Mouse (Mus musculus) right cerebral cortex, postnatal 14 days (tissue): Measurements from ENCODE around the gene Ifi27.
"Not testable (repeated sequence)": the region's sequence is repeated elsewhere in the genome, so short reads cannot be mapped to it uniquely, and the experiment has no call there.

Source experiments
- DNase-seq: peaks from one replicate; pipeline ENCODE4 v3.0.0; 2022

Gene Ifi27

DNA sequence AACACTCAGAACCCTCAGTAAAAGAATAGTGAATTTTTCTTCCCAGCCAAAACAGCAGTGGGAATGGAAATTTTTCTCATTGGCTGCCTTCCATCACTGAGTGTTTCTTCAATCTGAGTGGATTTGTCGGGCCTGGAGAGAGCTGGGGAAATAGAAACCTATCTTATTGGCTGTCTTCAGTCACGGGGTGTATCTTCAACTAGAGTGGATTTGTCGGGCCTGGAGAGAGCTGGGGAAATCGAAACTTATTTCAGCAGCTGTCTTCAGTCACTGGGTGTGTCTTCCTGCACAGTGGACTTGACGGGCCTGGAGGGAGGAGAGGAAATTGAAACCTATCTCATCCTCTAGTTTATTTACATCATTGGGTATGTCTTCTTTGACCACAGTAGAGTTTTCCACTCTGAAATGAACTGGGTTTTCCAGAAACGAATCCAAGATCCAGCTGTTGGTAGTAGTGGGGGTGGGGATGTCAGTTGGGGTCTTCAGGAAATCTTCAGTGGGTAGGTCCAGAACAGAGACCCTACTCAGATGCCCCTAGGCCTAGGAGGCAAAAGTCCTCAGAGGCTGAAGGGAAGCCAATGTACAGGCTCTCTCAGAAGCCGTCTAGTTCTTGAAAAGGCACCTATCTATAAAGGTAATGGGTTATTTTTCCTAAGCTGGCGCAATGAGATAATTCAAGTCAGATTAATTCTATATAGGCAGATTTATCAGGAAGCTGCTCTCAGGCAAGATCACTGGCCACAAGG, at the start of gene Ifi27:
Gene Ifi27, plus strand, starts transcription at position 226 of the 746 bp plus-strand sequence.
- DNase-seq: no peak

DNA sequence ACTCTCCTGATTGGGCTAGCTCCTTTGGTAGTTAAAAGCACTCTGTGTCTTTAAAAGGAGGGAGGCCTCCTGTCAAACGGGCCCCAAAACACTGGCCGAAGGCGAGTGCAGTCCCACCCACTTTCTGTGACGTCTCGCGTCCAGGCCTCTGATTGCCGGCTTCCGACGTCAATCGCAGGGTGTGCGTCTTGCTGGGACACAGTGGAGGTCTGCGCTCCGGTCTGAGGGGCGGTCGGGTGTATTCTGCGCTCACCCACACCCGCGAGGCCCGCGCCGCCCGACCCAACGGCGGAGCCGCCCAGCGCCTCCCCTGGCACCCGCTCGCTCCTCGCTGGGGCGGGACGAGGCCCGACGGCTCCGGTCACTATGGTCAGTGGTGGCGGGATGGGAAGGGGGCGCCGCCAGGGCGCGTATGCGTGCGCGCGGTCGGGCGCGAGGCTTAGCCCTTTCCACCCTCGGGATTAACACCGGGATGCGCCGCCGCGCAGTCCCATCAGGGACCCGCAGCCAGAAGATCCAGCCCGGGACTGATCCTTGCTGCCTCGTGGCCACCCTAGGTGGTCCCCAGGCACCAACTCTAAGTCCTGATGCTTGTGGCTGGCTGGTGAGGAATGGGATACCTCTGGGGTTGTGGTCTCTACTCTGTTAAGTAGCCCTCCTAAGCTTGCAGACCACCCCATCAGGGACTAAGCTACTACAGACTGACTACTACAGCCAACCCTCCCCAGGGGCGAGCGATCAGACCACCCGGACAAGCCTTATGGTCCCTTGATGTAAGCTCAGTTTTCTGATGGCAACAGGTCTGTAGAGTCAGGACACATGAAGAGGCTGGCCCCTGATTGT, 45.3 kb upstream of the Ifi27 start, which contains the start of gene Otub2:
Gene Otub2, plus strand, starts transcription at position 178 of the 843 bp plus-strand sequence.
- peak; percentile 96 for DNase-seq

DNA sequence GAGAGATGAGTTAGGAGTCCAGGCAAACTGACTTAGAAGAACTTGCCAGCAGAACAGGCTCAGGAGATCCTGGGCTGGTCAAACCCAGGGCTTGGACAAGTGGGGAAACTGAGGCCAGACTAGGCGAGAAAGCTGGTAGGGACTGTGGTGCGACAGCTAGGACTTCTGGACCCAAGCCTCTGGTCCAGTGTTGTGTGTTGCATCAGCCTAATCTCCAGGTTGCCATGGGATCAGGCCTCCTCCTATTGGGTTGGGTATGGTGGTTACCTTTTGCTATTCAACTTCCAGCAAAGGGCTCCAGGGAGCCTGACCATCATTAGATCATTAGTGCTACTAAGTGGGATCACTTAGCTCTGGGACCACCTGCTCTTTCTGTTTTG, 44.7 kb upstream of the Ifi27 start:
- no peak for DNase-seq

DNA sequence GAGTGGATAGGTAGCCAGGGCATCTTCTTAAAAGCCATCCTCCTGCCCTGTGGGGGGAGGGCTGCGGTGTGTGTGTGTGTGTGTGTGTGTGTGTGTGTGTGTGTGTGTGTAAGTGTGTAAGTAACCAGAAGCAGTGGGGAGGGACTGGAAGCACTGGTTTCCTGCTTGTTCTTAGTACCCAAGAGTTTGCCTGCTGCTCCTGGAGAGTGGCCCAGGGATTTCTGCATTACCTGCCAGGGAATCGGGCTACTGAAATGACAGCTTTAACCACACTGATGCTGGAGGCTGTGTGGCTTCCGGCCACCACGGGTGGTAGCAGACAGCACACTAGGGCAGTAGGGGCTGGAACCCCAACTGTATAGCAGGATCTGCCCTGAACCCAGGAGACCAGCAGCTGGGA, 44.0 kb upstream of the Ifi27 start:
- DNase-seq: no peak

DNA sequence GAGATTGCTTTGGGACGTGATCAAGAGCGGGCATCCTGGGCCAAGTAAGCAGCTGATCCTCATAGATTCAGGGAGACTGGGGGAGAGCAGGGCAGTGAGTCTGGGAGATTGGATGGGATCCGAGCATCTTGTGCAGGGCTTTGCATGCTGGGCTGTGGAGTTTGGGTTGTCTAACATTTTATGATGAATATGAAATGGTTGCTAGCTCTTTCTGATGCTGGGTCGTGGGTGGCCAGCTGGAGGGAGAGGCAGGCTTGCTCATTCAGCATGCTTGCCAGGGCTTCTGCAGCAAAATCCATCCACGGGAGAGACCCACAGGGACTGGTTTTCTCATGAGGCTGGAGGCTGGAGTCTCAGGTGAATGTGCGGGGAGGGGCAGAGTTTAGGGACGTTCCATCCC, 42.9 kb upstream of the Ifi27 start:
- DNase-seq: peak; percentile 44

DNA sequence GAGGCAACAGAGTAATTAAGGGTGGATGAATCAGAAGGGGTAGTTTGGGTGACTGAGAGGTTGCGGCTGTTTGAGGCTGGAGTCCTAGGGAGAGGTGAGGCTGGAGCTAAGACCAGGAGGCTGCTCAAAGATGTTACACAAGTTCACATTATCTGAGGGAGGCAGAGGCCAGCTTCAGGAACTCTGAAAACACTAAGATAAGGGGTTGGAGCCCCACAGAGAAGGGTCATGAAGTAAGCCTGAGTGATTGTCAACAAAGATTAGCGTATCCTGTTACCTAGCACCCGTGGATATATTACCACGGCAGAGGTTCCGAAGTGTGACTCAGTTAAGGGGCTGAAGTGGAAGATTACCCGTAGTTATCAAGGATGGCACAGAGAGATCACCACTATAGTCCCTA, 40.5 kb upstream of the Ifi27 start:
- DNase-seq: no peak

DNA sequence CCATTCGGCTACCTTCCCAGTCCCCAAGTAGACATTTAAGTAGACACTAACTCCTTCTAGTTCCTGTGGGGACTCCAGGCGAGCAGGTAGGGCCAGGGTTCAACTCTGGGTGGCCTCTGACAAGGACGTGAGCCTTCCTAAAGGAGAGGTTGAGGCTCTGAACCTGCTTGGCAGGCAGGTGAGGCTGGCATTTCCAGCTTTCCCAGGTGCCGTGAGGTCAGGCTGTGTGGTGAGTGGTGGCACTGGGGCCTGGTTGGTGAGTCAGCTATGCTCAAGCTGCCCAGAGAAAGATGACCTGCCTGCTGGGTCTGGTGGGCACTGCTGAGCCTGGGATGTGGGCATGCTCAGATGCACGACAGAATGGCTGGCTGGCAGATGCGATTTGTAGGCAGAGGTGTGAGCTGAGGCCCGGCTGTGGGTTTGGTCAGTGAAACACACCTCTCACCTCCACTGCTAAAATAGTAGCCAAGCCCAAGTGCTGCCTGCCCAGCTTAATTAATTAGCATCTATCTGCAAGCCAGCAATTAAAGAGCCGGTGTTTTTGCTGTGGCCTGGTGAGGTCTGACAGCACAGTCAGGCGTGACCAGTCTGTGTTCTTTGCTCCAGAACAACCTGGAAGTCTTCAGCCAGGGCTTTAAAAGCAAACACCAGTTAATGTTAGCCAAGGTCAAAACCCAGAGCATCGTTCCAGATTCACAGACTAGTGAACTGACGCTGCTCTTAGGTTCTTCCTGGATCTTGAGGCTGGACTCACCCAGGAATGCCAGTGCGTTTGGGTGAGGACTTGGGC, 38.3 kb upstream of the Ifi27 start:
- no peak for DNase-seq

DNA sequence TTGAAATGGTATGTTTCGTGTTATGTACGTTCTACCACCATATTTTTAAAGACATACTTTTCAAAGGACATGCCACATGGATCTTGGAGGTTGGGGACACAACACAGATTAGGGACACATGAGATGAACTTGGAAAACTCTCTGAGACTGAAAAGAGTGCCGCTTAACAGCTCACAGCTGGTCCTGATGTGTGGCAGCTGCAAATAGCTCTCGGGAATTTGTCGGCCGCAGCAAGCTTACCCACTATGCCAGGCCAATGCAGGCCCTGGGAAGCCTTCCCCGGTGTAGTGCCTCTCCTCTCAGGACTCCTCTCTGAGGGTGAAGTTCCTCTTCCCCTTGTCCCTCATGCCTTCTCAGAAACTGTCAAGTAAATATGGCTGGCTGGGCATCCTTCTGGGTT, 37.3 kb upstream of the Ifi27 start:
- no peak for DNase-seq

DNA sequence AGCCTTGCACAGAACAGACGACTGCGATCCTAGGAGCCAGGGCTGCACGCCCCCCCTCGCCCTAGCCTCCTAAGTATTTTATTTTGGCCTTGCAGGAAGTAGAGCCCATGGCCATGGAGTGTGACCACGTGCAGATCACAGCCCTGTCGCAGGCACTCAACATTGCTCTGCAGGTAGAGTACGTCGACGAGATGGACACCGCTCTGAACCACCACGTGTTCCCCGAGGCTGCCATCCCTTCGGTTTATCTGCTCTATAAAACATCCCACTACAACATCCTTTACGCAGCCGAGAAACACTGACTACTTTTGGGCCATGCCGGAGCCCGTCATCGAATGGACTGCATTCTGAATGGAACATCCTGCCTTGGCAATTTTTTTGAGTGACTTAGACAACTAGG, 29.9 kb upstream of the Ifi27 start:
- no peak for DNase-seq

DNA sequence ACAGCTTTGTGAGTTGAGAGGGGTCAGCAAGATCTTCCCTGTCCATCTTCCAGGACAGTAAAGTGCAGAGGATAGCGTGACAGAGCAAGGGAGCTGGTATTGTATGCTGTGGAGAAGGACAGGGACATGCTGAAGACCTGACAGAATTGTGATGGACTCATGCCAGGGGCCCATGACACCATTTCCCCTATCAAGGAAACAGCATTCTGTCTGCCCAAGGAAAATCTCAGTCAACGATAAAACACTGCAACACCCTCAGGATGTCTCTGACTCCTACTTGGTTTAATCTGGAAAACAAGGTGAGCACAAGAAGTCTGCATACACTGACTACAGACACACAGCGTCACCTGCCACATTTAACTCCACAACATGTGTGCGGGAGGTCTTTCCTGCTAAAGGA, 26.3 kb upstream of the Ifi27 start, which contains the start of gene 9330161L09Rik:
Gene 9330161L09Rik, minus strand, starts transcription at position 101 of the 400 bp plus-strand sequence.
- DNase-seq: no peak

DNA sequence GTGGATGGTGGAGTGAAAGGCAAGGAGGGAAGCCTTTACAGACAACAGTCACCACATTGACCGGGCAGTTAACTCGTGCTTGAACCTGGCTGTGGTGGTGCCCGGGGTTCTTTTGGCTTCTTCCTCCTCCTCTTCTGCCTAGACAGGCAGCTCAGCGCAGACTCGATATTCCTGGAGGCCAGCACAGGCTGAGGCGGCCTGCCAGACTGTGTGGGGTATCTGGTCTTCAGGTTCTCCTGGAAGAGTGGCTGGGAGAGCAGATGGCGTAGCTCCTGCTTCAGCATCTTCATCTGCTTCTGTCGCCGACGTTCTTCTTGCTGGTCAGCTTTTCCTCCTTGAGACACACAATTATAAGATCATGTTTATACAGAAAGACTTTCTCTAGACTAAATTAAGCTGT, 25.9 kb upstream of the Ifi27 start:
- peak; percentile 51 for DNase-seq

DNA sequence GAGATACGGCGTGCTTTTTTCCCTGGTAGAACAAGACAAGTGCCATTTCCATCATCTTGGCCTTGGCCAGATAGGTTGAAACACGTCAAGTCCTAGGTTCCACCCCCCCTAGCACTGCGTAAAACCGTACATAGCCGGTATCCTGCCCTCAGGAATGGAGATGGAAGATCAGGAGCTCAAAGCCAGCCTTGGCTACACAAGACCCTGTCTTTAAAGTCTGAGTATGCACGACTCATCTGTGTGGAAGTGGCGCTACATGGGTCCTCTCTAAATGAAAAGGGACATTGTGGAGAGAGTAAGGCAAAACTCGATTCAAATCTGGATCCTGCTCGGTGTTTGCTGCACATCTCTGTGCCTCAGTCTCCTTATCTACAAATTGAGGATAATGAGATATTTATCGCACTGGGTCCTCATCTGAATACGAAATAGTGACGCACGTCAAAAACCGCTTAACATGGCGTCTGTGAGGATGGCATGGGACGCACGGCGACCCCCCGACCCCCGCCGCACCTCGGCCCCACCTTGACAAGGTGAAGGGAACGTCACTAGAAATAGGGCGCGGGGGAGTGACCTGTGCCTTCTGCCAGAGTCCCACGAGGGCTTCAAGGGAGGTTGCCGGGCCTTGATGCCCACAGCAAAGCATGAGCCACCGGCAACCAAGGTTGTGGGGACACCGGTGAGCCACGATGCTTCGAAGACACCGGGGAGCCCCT, 8.8 kb upstream of the Ifi27 start:
- no peak for DNase-seq

DNA sequence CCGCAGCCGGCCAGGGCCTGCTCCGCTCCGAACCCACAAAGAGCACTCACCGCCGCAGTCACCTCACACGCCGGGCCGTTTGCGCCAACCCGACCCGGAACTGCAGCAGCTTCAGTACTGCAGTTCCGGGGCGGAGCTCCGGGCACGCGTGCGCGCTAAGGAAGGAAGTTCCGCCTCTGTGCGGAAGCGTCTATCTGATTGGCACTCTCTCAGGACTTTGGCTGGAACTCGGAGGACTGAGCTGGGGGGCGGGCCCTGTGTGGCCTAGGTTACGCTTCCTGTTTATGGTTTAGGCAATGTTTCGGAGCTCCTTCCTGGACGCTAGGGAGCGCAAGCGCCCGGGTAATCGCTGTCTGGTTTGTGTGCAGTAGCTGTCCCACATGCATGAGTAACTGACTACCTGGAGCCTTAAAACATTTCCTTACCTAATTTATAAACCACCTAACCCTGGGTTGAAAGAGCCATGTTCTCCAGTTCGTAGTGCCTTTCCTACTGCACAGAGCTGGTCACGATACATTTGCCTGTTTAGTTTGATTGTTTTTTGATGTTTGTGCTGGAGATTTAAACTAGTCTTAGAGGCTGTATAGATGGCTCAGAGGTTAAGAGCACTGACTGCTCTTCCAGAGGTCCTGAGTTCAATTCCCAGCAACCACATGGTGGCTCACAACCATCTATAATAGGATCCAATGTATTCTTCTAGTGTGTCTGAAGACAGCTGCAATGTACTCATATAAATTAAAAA, 8.1 kb upstream of the Ifi27 start, which contains the start of gene Ddx24:
Gene Ddx24, minus strand, starts transcription at position 102 of the 742 bp plus-strand sequence.
- DNase-seq: peak; percentile 93

DNA sequence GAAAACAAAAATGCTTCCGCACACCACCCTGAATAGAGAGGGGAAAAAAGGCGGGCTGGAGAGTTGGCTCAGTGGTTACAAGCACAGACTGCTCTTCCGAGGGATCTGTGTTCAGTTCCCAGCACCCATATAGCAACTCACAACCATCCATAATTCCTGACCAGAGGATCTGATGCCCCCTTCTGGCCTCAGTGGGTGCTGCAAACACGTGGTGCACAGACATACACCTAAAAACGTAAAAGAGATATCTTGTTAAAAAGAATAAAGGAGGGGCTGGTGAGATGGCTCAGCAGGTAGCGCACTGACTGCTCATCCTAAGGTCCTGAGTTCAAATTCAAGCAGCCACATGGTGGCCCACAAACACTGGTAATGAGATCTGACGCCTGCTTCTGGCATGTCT, 7.3 kb upstream of the Ifi27 start:
- no peak for DNase-seq

DNA sequence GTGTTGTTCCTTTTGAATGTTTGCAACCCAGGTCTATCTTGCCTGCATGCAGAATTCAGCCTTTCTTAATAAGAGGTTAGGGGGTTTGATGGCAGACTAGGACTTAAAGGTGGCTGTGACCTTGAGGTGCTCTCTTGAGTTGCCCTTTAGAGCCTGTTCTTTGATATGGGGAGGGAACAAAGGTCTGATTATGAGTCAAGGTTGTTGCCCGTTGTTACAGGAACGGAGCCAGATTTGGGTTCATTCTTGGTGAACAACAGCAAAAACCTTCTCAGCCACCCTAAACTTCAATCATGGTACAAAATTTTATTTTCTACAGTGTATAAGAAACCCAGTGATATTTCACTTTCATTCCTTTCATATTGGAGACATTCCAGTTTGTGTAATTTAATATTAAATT, 581 bp upstream of the Ifi27 start:
- no peak for DNase-seq

DNA sequence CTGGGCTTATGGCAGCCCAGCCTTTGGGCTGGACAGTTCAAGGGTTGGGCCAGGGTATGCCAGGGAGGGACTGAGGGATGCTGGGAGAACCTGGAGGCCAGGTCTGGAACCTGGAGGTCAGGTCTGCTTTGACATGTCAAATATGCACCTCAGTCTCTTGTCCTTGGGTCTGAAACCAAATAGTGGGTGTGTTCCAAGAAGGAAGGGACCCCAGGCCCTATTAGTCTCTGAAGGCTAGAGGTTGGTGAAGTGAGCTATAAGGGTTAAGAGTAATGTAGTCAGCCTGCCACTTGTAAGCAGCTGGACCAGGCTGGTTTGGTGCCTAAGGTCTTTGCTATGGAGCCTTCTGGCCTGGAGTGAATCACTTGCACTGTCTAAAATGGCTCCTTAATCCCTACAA, 850 bp downstream of the Ifi27 start:
- DNase-seq: no peak

DNA sequence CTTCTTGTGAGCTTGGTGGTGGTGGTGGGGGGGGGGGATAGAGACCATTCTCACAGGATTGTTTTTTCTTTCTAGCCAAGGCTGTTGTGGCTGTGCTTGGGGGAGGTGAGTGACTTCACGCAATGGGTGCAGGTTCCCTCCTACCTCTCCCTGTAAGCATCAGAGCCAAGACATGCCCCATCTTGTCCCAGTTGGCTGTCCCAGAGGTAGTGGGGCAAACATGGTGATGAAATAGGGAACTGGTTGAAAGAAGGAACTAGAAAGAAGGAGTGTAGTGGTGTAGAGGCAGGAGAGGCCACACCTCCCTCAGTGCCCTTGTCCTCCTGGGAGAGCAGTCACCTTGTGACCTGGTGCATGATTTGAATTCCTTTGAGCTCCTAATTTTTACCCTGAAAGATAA, 3.6 kb downstream of the Ifi27 start:
- no peak for DNase-seq

DNA sequence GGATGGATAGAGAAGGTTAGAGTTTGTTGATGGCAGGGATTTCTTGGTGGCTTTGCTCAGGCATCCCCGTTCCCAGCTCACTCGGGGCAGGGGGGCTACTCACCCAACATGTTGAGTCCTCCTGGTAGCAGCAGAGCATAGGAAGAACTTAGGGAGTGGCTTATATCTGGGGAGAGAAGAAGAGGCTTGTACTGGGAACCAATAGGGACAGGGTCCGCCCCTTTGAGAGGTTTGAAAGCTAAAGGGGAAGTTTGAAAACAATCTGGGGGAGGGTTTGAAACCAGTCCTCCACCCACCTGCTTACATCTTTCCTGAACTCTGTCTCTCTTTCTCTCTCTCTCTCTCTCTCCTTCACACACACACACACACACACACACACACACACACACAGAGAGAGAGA, 9.5 kb downstream of the Ifi27 start, which contains the start of gene Ifi27l2a:
Gene Ifi27l2a, minus strand, starts transcription at position 157 of the 400 bp plus-strand sequence.
- DNase-seq: no peak

DNA sequence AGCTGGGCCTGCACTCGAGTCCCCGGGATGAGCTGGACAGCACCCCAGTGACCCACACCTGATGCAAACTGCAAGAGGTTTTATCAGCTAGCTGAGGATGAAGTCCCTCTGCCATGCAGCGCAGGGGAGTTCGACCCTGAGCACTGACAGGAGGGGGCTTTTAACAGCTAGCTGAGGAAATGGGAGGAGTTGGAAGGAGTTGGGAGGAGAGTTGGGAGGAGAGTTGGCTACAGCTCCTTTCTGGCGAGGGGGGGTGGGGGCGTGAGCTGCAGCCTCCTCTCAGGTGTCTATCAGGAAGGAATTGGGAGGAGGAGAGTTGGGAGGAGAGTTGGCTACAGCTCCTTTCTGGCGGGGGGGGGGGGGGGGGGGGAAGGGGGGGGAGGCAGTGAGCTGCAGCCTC, 10.2 kb downstream of the Ifi27 start:
- DNase-seq: not testable (repeated sequence)

DNA sequence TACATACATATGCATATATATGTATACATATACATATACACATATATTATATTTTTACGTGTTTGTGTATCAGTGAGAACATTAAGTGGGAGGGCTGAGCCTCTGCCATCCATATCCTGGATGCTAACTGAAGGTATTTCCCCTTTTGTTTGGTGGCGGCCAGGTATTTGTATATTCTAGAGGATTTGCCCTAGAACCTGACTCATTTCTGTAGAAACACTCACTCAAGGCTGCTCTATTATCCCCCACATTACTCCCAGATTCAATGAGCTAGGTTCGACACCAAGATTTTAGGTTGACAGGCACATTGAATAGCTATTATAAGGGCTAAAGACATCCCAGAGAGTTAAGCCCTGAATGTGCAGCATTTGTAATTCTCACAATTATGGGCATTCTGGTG, 11.0 kb downstream of the Ifi27 start:
- DNase-seq: no peak

DNA sequence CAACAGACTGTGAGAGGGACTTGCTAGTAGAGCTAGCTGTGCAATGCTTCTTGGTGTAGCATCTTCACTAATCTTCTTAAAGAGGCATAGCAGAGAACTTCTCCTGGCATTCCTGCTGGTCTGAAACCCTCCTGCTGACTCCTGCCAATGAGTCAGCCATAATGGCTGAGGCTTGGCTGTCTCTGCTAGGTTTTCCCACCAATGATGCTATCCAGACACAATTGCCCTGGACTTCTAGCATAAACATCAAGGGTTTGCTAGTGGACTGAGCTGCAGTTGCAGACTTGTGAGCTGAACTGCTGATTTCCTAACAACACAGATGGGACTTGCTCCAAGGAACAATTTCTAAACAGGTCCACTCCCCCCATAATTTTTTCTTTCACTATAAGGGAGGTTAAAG, 19.4 kb downstream of the Ifi27 start:
- no peak for DNase-seq

DNA sequence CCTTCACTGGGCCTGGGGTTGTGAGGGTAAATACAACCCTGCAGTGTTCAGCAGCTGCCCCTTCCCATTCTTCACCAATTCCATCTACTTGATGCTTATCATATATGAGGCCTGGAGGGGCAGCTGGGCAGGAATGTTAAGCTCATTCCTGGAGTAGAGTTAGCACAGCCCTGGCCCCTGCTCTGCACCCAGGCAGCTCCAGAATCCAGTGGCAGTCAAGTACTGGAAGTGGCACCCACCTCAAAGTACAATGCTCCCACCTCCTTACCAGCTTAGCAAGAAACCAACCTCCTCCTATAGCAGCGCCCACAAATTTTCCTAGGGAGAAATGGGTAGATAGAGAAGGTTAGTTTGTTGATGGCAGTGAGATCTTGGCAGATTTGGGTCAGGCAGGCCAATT, 22.7 kb downstream of the Ifi27 start:
- not testable (repeated sequence) for DNase-seq
